Mouse (Mus musculus): Measurements from ENCODE around the gene Zbp1.
A peak's percentile ranks its signal among the peaks of the same experiment; 100 is the strongest.

Gene Zbp1

DNA sequence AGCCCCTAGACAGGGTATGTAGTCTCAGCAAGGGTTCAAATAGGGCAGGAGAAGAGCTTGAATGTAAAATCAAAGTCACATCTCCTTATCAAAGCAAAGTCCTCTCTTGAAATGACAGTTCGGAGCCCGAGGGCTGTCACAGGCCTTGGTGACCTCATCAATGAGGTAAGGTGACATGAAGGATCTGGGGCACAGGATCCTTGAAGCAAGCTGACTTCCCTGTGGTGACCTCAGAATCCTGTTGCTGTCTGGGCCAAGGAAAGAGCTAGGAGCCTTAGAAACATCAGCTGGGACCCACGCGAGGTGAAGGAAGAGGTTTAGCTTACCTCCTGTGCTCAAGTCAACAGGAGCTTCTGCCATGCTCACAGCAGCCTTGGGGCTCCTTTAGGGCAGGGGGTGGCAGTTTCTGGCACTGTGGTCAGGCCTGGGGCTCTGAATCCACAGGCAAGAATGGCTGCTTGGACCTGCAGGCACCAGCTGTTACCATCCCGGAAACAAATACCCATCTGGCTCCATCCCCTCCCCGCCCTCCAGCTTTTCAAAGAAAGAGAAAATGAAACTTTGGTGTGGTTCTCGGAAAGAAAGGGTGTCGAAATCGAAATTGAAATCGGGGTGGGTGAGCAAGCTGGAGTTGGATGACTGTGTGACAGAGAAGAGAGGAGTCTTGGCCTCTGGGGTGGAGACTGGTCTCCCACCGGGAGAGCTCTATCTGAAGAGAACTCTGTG lies at the start of gene Zbp1:
Zbp1 (minus strand) TSS at position 508 of the 726 bp plus-strand sequence.
- no peak for DNase-seq (ENCODE audit: low spot score in 2 of 2)

DNA sequence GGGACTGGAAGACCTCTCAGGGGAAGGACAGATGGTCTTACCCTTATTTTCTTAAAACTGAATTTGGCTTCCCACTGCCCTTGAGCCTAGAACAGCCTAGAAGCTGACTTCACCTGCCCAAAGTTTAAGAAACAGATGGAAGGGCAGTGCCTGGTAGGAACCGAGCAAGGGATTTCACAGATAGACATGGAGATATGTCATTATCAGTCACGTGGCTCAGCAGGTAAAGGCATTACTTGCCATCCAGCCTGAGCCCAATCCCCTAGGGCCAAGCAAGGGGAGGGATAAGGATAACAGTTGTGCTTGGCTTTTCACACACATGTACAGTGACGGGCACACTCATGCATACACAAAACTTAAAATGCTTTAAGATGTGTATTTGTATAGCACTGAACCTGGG lies 48.8 kb upstream of the Zbp1 start:
- no peak for DNase-seq (ENCODE audit: low spot score in 2 of 2)

DNA sequence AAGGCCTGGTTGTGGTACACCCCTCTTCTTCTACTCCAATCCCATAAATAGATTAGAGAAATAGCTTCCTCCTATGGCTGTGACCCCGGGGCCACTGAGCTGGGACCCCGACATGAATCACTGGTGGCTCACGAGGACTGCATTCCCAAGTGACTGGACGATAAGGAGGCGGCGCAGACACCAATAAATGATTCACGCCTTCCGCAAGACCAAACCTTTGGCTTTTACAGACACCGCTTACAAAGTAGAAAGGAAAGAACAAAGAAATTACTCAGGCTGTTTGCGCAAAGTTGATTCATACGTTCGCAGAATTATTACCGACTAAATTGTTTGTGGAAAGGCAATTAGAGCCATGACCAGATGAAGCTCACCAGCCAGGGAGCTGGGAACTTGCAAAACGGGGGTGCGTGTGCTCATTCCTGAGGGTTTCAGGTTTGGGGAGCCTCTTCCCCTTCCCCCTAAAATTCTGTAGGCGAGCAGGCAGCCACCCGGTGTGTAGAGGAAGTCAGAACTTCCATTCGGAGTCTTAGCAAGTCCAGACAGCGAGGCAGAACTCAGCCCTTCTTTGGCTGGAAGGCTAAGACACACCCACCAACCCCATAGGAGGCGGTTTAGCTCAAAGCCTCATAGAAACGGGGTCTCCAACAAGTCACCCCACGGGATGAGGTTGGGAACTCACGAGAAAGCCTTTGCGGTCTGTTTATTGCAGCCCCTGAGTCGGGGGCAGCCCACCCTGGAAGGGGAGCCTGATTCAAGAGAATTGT lies 47.8 kb upstream of the Zbp1 start:
- no peak for DNase-seq (ENCODE audit: low spot score in 2 of 2)

DNA sequence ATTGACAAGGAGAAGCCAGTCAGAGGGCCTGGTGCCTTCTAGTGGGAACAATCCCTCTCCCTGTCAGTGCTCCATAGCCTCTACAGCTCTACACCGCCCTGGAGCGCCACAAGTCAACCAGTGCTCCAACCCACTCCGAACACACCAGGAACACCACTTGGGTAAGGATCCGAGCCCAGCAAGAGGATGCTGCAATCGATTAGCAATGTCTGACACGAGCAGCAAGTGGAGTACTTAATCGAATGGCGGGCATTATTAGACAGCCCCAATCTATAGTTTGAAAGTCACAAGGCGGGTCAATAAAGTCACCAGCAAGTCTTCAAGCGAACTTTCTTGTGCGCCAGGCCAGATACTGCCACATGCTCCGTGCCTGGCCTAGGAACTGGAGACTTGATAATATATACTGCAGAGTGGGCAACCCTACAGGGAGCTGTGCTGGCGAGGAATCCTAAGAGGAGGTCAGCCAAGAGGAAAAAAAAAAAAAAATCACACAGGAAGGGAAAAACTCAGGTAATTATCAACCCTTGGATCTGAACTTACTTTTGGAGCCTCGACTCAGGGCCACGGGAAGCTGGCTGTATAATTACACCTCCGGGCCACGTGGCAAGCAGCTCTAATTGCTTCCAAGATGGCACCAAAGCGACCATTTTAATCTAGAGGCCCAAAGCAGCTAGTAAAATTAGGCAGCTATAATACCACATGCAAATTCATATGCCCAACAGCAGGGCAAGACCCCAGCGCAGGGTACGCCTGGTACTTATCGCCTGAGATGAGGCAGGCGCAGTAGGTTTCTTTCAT lies 46.9 kb upstream of the Zbp1 start:
- DNase-seq (ENCODE audit: low spot score in 2 of 2), result no peak

DNA sequence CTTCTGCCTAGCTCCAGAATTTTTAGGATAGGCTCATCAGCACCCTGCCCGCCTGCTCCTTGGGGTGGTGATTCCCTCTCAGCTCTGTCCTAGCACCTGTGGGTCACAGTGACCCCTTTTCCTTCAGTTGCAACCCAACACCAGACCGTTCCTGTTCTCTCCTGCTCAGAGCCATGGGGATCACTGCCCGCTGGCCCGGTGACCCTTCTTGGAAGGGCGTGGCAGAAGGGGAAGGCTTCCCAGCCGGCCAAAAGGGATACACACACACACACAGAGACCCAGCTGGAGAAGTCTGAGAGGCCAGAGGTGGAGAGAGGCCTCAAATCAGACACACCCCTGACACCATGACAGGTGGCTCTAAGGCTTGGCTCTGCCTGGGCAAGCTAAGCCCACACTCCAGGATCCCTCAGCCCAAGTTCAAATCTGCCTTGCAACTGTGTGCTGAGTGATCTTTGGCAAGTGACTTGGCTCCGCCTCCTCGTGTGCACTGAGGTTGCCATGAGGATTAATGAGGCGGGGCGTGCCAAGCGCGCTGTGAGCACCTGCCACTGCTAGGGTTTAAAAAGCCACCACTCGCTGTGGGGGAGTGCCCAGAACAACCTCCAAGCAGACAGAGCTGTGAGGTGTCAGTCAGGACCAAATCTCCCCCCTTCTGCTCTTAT lies 45.9 kb upstream of the Zbp1 start:
- no peak for DNase-seq (ENCODE audit: low spot score in 2 of 2)

DNA sequence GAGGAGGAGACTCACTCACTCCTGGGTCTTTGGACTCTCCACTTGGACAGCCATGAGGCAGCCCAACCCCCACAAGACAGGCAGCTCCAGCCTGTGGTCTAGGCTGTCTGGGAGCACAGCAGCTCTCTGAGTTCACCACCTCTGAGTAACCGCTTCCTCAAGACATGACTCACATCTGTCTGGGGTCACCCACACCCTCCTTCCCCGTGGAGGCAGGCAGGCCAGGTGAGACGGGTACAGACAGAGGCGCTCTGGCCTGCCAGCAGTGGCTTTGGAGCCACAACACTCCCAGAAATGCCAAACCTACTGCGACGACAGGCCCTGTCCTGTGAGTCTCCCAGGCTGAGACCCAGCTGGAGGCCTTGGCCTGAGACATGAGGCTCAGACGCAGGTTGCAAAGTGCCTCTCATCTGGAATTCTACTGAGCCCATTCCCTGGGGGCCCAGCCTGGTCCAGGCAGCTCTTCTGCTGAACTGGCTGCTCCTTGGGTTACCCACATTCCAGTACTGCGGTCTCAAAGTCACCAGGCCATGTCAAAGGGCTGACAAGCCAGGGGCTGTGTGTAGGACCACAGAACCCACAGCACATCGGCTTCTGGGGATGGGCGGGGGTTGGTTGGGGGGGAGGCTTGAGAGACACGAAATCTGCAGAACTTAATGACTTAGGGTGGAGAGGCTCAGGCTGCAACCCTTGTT lies 45.1 kb upstream of the Zbp1 start:
- DNase-seq (ENCODE audit: low spot score in 2 of 2), result no peak

DNA sequence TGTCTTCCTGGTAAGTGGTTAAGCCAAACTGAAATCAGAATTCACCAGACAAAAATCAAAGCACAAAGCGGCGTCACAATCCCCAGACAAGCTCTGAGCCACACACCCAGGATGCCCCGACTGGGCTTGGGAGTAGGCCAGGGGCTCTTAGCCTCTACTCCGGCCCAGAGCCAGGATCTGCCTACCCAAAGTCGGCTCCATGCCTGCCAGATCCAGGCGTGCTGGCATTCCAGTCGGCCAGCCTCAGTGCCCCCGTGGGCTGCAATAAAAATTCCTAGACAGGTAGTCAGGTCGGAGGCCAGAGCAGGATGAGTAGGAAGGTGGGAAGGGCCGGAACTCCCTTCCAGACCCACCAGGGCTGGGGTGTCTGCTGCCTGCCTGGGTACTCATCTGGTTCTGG lies 42.8 kb upstream of the Zbp1 start:
- no peak for DNase-seq (ENCODE audit: low spot score in 2 of 2)

DNA sequence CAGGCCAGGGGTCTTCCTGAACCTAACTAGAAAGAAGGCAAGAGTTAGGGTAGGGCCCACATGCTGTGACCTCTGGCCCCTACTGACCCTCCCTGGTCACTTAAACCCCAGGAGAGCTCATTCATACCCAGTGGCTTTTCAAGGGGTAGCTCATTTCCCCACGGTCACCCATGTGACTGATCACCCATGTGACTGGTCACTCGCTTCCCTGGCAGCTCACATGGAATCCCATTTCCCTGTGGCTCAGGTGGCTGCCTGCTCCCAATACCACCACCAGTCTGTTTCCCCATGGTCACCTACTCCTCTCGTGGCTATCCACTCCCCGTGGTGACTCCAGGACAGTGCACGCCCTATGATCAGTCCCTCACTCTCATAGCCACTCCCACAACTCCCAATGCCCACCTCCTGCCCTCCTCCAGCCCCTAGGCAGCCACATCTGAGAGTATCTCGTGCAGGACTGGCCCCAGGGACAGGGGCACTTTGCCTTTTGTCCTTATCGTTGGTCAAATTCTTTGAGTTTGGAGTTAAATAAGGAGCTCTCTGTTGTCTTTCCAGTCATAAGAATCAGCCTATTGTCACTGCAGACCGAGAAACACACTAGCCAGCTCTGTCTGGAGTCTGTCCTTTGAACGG lies 39.9 kb upstream of the Zbp1 start:
- no peak for DNase-seq (ENCODE audit: low spot score in 2 of 2)

DNA sequence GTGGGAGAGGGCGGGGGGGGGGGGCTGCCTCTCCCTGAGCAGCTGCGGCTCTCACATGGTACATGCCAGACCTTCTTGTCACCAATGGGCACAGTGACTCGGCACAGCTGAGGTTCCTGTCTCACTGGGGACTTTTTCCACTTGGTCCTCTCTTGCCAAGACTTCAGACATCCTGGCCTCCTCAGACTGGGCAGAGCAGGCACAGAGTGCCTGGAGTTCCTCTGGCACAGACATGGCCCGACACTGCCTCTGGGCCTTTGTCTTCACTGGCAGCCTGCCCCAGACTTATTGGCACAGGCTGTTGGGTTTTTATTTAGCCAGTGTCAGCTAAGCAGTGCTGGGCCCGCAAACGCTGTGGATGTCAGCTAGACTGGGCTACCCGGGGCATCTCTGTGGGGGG lies 38.9 kb upstream of the Zbp1 start:
- peak; percentile 72 to 75 for DNase-seq (ENCODE audit: low spot score in 2 of 2)

DNA sequence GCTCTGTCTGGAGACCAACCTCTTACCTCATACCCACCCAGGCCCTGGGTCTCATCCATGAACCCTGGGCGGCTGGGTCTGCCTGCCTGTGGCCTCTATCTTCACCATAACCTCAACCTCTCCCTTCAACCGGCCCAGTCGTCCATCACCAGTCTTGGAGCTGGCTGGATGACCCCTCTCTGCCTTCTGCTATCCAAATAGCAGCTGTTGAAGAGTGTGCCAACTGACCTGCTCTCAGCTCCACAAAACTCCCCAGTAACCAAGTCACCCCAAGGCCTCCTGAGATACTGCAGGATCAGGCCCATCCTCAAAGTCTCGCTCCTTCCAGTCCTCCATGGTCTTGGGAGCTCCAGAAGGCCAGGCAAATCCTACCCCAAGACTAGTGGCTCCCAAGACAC lies 37.8 kb upstream of the Zbp1 start:
- DNase-seq (ENCODE audit: low spot score in 2 of 2), result no peak

DNA sequence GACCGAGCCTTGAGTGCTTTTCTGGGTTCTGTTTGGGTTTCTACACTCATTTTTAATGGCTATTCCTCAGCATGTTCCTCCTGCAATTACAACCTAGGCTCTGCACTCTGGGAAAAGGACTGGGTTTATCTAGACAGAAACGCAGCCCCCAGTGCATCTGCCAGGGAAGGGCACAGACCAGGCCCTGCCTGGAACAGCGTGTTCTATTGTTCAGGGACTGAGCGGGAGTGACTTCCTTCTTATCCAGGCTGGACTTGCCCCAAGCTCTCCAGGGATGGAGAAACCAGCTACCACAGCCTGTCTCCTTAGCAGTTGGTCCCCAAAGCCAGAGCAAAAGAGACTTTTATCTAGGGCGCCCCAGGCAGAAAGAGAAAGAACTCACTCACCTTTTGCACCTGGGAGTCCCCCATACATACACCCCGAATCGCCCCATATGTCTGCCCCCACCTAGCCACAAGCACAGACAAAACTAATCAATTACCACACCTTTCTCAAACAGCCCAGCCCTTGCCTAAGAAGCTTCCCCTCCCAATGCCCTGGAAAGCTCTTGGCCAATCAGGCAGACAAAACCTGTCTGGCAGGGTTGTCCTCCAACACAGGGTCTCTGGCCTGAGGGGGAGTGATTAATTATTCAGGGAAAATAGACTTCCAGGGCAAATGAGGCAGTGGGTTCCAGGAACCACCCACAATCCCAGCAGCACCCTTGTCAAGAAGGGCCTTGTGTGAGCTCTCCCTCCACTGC lies 37.3 kb upstream of the Zbp1 start:
- DNase-seq (ENCODE audit: low spot score in 2 of 2), result no peak

DNA sequence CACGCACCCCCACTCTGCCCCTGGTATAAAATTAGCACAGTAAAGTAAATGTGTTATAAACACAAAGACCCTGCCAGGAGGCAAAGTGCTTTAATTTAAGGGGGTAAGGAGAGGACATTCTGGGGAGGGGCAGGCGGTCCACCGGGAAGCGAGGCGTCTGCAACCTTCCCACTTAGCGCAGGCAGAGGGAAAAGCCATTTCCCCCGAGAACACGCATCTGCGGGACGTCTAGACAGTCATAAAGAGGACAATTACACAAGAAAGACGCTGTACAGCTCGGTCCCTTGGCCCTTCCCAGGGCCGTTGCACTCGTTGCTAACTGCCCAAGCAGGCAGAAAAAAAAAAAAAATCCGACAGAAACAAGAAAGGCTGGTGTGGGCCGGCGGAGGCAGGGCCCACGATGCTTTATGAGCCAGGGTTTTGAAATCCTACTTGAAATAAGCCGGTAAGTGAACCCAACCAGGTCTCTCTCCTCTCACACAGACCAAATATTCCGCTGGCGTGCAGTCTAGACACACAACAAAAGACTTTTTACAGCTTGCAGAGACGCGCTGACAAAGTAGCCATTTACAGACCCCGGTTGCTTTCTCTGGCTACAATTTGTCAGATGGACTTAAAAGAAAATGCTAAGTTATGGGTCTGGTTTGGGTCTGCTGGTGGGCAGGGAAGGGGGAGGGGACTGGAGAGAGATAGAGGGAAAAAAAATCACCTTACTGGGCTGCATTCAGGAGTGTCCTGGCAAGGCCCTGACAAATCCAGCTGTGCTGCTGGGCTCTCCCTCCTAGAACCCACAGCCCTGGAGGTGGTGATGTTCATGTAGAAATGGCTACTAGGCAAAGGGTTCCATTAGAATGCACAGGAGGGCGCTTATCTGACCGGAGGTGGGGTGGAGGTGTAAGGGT lies 35.3 kb upstream of the Zbp1 start:
- no peak for DNase-seq (ENCODE audit: low spot score in 2 of 2)

DNA sequence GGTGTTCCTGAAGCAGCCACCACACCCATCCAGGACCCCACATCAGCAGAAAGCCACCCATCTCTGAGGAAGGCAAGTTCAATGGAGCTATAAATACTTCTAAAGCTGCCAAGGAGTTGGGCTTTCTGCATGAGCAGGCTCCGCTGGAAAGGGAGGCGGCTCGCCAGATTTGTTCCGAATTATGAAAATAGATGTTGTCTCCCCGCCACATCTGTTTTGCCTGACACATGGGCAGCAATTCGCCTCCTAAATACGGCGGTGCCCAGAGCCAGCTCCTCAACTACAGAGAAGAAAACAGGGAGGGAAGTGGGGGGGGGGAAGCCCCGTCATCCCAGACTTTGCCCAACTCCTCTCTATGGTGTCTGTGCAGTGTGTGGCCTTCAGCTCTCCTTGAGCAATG lies 33.0 kb upstream of the Zbp1 start:
- DNase-seq (ENCODE audit: low spot score in 2 of 2), result peak; percentile 59 to 66

DNA sequence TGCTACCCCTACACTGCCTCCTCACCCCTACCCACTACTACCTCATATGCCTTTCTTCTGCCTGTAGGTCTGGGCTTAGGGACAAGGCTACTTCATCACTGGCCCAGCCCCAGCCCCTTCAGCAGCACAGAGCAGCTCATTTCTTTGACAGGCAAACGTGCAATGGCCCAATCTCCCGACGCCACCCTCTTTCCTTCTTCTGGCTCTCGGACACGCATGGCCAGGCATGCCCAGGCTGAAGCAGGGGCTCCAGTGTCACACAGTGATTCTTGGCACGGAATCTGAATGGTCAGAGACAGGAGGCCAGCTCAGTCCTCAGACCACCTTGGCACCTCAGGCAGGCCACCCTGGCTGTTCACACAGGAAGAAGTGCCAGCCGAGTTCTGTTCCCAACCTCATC lies 32.4 kb upstream of the Zbp1 start:
- no peak for DNase-seq (ENCODE audit: low spot score in 2 of 2)

DNA sequence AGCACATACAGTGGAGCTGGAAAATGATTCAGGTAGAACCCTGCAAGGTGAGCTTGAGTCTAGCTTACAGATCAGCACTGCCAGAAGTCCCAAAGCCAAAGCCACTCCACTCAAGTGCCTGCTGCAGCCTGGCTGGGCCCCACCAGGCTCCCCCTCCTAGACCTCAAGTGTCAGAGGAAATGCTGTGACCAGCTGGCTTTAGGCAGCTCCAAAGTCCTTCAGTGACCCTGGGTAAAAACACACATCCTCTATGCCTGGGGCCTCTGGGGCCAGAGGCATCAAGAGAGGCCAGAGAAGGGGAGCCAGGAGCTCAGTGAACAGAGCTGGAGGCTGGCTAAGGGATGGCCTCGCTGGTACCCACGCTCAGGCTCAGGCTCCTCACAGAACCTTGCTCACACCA lies 31.7 kb upstream of the Zbp1 start:
- DNase-seq (ENCODE audit: low spot score in 2 of 2), result no peak

DNA sequence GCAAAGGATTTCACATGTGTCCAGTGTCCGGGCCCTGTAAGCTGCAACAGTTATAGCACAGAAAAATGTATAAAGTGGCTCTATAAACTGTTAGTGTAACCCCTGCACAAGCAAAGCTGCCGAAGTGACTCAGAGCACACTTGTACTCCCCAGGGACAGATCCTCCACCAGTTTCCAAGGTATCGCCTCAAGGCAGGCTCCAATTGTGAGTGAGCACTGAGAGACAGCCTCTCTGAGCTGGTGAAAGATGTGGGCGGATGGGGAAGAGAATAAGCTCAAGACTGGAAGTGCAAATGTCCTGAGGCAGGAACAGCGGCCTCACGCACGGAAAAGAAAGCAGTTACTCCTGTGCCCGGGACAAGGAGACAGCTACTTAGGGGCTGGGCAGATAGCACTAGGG lies 31.2 kb upstream of the Zbp1 start:
- no peak for DNase-seq (ENCODE audit: low spot score in 2 of 2)

DNA sequence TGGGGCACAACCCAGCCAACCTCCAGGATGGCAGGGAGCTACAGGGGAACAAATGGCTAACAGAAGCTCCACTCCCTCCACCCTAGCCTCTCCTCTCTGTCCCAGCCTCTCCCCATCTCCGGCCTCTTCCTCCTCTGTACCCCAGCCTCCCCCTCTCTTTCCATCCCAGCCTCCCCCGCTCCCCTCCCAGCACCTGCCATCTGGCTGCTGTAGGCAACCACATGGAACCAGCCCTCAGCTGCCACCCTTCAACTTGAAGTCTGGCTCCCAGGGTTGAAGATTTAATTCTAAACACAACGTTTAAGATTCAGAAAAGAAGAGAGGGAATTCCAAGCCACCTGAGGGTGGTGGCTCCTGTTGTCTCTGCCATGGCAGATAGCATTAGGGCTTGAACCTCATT lies 30.7 kb upstream of the Zbp1 start:
- DNase-seq (ENCODE audit: low spot score in 2 of 2), result peak in 1 of 2 experiments; percentile 44

DNA sequence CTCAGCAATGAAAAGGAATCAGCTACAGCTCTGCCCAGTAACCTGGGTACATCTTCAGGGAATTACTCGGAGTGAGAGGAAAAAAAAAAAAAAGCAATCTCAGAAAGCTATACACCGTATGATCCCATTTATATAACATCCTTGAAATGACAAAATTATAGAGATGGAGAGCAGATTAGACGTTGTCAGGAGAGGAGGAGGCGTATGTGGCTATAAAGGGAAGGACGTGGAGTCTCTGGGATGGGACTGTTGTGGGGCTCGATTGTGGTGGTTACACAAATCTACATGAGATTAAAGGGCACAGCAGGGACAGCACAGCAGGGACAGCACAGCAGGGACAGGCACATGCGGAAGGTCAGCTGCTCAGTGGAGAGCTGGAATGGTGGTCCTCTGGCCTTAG lies 30.1 kb upstream of the Zbp1 start:
- DNase-seq (ENCODE audit: low spot score in 2 of 2), result no peak

DNA sequence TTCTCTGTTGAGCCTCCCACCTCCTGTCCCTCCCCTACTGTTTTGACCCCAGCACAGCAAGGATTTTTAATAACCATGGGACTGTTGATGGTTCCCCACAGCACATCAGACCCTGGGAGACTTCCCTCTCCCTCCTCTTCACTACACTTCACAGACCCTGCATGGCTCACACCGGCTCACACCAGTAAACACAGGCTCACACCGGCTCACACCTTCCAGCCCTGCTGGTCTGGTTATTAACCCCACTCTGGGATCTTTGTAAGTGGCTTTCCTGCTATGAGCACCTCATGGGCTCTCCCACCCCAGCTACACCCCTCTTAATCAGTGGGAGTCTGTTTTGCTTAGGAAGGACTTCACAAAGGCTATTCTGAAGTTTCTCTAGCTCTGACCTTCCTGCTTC lies 29.2 kb upstream of the Zbp1 start:
- DNase-seq (ENCODE audit: low spot score in 2 of 2), result no peak
